Mouse (Mus musculus): Measurements from ENCODE around the gene Opcml. TPM values are rescaled to one million over a fixed set of nuclear protein-coding genes. Genes with fewer than 3 reads are reported as not detected.

Opcml gene
- polyA plus RNA-seq, 1 experiment from 2014 or later, result 1.8 TPM

DNA sequence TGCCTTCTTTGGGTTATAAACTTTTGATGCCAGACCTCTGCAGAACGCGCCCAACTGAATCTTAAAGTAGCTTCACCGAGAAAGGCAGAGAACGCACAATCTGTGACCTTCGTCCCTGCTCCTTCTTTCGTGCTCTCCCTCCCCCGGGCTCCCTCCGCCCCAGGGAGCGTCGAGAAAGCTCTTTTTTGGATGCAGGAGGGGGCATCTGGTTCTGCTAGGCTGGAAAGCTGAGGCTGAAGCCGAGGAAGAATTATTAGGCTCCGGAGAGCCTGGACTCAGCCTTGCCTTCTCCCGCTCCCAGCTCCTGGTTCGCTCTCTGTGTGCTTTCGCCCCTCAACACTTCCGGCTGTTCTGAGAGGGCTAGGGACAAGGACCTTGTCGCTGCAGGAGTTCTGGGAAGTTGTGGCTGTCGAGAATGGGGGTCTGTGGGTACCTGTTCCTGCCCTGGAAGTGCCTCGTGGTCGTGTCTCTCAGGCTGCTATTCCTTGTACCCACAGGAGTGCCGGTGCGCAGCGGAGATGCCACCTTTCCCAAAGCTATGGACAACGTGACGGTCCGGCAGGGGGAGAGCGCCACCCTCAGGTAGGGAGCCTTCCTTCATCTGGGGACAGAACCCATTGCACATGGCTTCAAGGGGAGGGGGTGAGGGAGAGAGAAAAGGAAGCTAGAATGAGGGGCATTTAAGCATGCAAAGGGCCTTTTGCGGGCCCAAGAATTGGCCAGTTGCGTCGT, 613.4 kb downstream of the Opcml start:
- no peak overlapping the region for H3K27ac ChIP-seq (replicated peaks)
- 2% methylated on average over 30 of the region's 30 CpGs for WGBS
- ATAC-seq (ENCODE audit: extremely low read depth, insufficient number of reproducible peaks, low FRiP score, low TSS enrichment), result no peak

DNA sequence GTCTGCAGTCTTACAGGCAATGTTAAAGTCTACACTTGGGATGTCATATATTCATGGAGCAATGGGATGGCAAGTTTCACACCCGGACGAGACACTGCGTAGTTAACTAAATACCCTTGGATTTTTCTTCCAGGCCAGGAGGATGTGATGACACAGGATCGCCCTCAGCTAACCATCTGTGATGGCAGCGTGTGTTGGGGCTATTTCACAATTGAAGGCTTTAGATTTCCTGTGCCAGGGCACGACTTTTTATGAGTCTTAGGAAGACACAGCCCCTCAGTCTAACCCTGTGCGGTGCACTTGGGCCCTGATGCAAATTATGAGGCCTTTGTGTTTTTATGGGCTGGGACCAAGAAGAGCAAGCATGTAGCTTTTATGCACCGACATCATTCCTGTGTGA, 614.0 kb downstream of the Opcml start:
- H3K27me3 ChIP-seq (replicated peaks), result peaks cover 36% of the 10 kb centered on the region
- WGBS, result 71% methylated on average over 8 of the region's 8 CpGs
- H3K27ac ChIP-seq (replicated peaks), result no peak overlapping the region
- no peaks in the 10 kb centered on the region for H3K9me3 ChIP-seq
- peaks cover 9% of the 10 kb centered on the region for H3K4me1 ChIP-seq
- no peaks in the 10 kb centered on the region for H3K36me3 ChIP-seq
- H3K4me2 ChIP-seq, result peak overlapping the region; percentile 99
- H3K9ac ChIP-seq, result no peak overlapping the region
- no peak for ATAC-seq (ENCODE audit: extremely low read depth, insufficient number of reproducible peaks, low FRiP score, low TSS enrichment)
- peak overlapping the region; percentile 66; the same call in 1 of the 2 replicates for H3K4me3 ChIP-seq

More for the DNA sequence above, 613.4 kb downstream of the Opcml start:
- H3K9ac ChIP-seq, result peak overlapping the region; percentile 76
- H3K4me3 ChIP-seq, result peak overlapping the region; percentile 66
- H3K36me3 ChIP-seq, result no peaks in the 10 kb centered on the region
- H3K9me3 ChIP-seq, result no peaks in the 10 kb centered on the region
- H3K4me1 ChIP-seq, result peaks cover 9% of the 10 kb centered on the region
- peak overlapping the region; percentile 99 for H3K4me2 ChIP-seq
- H3K27me3 ChIP-seq (replicated peaks), result peaks cover 36% of the 10 kb centered on the region

DNA sequence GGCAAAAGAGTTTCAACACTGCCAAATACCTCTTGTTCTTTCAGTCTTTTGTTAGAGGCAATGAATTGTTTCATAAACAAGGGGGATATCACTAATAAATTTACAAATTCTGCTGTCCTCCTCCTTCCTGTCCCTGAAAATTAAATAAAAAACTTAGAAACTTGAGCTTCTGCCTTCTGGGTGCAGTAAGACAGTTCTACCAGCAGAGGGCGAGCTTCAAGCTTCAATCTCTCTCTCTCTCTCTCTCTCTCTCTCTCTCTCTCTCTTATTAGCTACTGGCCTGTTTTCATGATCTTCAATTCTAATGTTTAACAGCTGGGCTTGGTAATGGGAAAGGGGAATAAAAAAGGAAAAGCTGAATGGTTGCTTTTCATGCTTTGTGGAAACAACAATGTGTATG, 615.2 kb downstream of the Opcml start:
- no peak for ATAC-seq (ENCODE audit: extremely low read depth, insufficient number of reproducible peaks, low FRiP score, low TSS enrichment)

DNA sequence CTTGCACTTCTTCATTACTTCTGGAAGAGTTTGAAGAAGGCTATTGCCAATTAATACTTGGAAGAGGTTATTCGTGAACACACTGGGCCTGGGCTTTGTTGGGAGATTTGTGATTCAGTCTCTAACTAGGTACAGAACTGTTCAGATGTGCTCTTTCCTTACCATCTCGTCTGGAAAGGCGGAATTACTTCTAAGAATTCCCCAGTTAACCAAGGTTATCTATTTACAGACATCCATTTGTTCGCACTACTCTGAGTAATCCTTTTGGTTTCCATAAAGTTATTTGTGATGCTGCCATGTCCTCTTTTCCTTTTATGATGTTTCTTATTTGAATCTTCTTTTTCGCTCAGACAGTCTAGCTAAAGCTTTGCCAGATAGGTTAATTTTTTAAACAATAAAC, 630.2 kb downstream of the Opcml start:
- H3K4me2 ChIP-seq, result no peak overlapping the region
- ATAC-seq (ENCODE audit: extremely low read depth, insufficient number of reproducible peaks, low FRiP score, low TSS enrichment), result no peak
- no peaks in the 10 kb centered on the region for H3K27me3 ChIP-seq (replicated peaks)
- 75% methylated on average over 5 of the region's 5 CpGs for WGBS
- no peaks in the 10 kb centered on the region for H3K4me1 ChIP-seq
- no peak overlapping the region for H3K4me3 ChIP-seq
- H3K9ac ChIP-seq, result no peak overlapping the region
- H3K27ac ChIP-seq (replicated peaks), result no peak overlapping the region
- H3K36me3 ChIP-seq, result no peaks in the 10 kb centered on the region
- H3K9me3 ChIP-seq, result no peaks in the 10 kb centered on the region

More for the DNA sequence above, 615.2 kb downstream of the Opcml start:
- no peaks in the 10 kb centered on the region for H3K36me3 ChIP-seq
- H3K9me3 ChIP-seq, result no peaks in the 10 kb centered on the region
- no peak overlapping the region for H3K4me2 ChIP-seq
- H3K27me3 ChIP-seq (replicated peaks), result peaks cover 36% of the 10 kb centered on the region
- no peak overlapping the region for H3K27ac ChIP-seq (replicated peaks)
- no peak overlapping the region for H3K9ac ChIP-seq
- H3K4me1 ChIP-seq, result peaks cover 9% of the 10 kb centered on the region
- 0% methylated on average over 1 of the region's 1 CpGs for WGBS
- no peak overlapping the region for H3K4me3 ChIP-seq

DNA sequence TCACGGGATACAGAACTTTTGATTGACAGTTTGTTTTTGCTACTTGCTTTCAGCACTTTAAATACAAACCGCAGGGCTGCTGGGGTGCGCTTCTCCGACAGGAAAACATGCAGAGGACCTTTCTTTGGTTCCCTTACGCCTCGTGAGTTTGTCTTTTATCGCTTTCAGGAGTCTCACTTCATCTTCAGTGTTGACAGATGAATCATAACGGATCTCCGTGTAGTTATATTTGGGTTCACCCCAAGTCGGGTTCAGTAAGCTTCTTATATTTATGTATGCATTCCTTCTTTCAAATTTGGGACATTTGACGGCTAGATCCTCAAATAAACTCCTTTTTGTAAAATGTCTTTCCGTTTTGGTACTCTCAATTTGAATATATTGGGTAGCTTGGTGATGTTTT, 632.8 kb downstream of the Opcml start:
- no peak for ATAC-seq (ENCODE audit: extremely low read depth, insufficient number of reproducible peaks, low FRiP score, low TSS enrichment)
- 37% methylated on average over 12 of the region's 12 CpGs for whole genome bisulfite sequencing
- Histone ChIP-seq H3K36me3 (no peaks in the 10 kb centered on the region), H3K4me1 (no peaks in the 10 kb centered on the region), H3K9ac (no peak overlapping the region), H3K9me3 (no peaks in the 10 kb centered on the region), H3K27ac (replicated peaks) (no peak overlapping the region), H3K27me3 (replicated peaks) (no peaks in the 10 kb centered on the region), H3K4me3 (no peak overlapping the region), H3K4me2 (0 out of 2 replicates have a peak overlapping the region, but pooled peaks have one; percentile 20)

DNA sequence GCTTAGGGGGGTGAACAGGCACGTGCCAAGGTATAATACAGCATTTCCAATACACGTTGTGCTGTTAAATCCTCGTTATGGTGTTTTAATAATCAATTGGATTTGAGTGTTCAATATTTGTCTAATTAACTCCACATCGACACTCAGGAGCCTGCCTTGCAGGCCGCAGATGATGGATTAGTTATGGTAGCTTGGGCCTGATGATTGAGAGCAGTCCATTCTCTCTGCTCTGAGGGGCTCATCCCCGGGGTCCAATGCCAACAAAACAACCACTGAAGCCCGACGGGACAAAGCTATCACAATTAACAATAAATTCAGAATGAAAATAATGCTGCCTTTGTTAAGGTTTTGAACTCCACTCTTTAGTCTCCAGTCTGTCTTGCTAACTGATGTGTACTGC, 641.6 kb downstream of the Opcml start:
- no peak overlapping the region for H3K9ac ChIP-seq

DNA sequence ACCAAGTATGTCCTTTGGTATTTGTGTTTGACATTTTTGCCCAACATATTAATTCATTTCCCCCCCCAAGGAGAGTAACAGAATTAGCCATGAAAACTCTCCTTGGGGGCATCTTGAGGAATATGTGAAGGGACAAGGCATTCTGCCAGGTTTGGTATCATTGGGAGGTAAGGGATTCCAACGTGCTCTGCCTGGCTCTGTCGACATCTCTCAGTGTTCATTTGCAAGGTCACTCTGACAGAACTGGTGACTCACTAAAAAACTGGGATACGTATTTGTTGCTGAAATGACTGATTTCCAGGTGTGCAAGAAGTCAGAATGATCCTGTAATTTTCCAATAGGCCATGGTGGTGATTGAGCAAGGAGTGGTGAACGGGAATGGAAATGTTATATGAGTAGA, 648.2 kb downstream of the Opcml start:
- H3K4me1 ChIP-seq, result peaks cover 16% of the 10 kb centered on the region
- H3K9ac ChIP-seq, result no peak overlapping the region
- no peaks in the 10 kb centered on the region for H3K36me3 ChIP-seq
- WGBS, result 69% methylated on average over 4 of the region's 4 CpGs
- no peak overlapping the region for H3K27ac ChIP-seq (replicated peaks)
- no peaks in the 10 kb centered on the region for H3K27me3 ChIP-seq (replicated peaks)
- H3K9me3 ChIP-seq, result no peaks in the 10 kb centered on the region
- ATAC-seq (ENCODE audit: extremely low read depth, insufficient number of reproducible peaks, low FRiP score, low TSS enrichment), result no peak
- no peak overlapping the region for H3K4me2 ChIP-seq
- H3K4me3 ChIP-seq, result no peak overlapping the region

More for the DNA sequence above, 641.6 kb downstream of the Opcml start:
- Histone ChIP-seq H3K4me1 (no peaks in the 10 kb centered on the region), H3K4me3 (no peak overlapping the region), H3K36me3 (no peaks in the 10 kb centered on the region), H3K27ac (replicated peaks) (no peak overlapping the region), H3K9me3 (no peaks in the 10 kb centered on the region), H3K4me2 (no peak overlapping the region), H3K27me3 (replicated peaks) (no peaks in the 10 kb centered on the region)
- no peak for ATAC-seq (ENCODE audit: extremely low read depth, insufficient number of reproducible peaks, low FRiP score, low TSS enrichment)
- 70% methylated on average over 8 of the region's 8 CpGs for WGBS

DNA sequence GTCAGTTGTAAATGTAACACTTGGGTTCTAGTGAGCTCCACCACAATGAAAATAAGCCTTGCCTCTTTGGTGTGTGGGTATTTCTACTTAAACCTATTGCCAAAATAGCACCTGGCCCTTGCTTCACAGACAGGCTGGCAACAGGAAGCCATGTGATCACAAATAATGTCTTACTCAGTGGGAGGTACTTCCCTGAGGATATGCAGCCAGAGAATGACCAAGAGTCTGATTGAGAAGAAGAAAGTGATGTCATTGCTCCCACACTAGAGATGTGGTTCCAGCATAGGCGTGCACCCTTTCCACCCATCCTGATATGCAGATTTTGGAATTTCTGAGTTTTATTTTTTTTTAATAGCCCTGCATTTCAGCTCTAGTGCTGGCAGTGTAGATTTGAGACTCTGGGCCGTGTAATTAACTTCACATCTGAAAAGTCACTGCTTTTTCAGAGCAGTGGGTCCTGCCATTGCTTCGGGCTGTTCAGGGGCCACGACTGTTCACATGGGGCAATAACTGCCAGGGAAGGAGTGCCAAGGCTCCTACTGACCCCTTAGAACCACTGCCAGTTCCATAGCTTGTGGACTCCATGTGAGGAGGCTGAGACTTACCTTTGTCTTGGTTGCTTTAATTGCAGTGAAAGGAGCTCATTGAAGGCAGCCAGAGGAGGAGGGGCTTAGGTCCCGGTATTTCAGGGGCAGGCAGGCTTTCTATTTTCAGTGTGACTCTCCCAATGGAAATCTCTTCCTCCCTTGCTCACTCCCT, 649.0 kb downstream of the Opcml start:
- H3K27ac ChIP-seq (replicated peaks), result no peak overlapping the region
- H3K9ac ChIP-seq, result no peak overlapping the region
- H3K4me1 ChIP-seq, result peaks cover 16% of the 10 kb centered on the region
- no peaks in the 10 kb centered on the region for H3K36me3 ChIP-seq
- H3K9me3 ChIP-seq, result no peaks in the 10 kb centered on the region
- no peak for ATAC-seq (ENCODE audit: extremely low read depth, insufficient number of reproducible peaks, low FRiP score, low TSS enrichment)
- no peak overlapping the region for H3K4me3 ChIP-seq
- H3K27me3 ChIP-seq (replicated peaks), result no peaks in the 10 kb centered on the region
- no peak overlapping the region for H3K4me2 ChIP-seq
- 61% methylated on average over 5 of the region's 5 CpGs for WGBS

DNA sequence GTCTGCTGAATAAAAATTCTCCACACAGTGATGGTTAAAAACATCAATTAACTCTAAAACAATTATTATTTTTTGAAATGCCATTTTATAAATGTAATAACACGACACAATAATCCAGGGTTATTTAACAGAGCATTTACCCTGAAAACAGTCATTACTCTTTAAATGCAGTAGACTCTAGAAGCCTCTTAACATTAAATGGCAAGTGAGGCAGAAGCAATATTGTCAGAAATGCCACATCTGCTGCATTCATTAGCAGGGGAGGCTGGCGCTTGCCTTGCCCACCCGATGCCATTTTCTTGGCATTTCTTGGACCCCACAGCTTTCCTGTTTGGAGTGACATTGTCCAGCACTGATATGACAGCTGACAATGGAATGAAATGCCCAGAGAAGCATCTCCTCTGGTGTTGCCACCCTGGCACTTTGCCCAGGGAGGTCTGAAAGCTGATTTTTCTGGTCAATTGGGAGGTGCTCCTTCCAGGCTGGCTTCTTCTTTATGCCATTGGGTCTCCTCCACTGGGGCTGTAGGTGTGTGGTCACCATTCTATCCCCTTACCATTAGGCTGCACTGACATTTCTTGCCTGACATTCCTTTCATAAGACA, 649.7 kb downstream of the Opcml start:
- H3K36me3 ChIP-seq, result no peaks in the 10 kb centered on the region
- H3K4me3 ChIP-seq, result no peak overlapping the region
- no peak for ATAC-seq (ENCODE audit: extremely low read depth, insufficient number of reproducible peaks, low FRiP score, low TSS enrichment)
- H3K4me2 ChIP-seq, result no peak overlapping the region
- no peak overlapping the region for H3K27ac ChIP-seq (replicated peaks)
- peaks cover 16% of the 10 kb centered on the region for H3K4me1 ChIP-seq
- H3K27me3 ChIP-seq (replicated peaks), result no peaks in the 10 kb centered on the region
- H3K9ac ChIP-seq, result no peak overlapping the region
- H3K9me3 ChIP-seq, result no peaks in the 10 kb centered on the region
- WGBS, result 70% methylated on average over 3 of the region's 3 CpGs

DNA sequence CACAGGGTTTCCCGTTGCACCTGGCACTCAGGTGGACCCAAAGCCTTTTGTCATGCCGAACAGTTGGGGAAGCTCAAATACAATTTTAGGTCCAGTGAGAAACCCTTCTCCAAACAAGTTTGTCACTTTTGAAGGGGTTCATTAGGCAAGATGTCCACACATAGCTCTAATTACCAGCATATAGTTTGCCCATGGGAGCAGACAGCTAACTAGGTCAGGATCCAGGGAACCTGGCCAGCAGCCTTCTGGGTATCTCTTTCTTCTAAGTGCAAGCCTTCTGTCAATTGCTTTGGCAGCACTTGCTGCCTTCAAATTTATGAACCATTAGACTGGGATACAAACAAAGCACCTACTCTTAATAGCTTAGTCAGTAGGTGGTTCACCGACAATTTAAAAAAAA, 653.9 kb downstream of the Opcml start:
- Histone ChIP-seq H3K9ac (no peak overlapping the region), H3K4me1 (peaks cover 15% of the 10 kb centered on the region), H3K36me3 (no peaks in the 10 kb centered on the region), H3K27ac (replicated peaks) (no peak overlapping the region), H3K27me3 (replicated peaks) (no peaks in the 10 kb centered on the region), H3K4me3 (no peak overlapping the region), H3K9me3 (no peaks in the 10 kb centered on the region), H3K4me2 (no peak overlapping the region)
- 73% methylated on average over 3 of the region's 3 CpGs for WGBS
- no peak for ATAC-seq (ENCODE audit: extremely low read depth, insufficient number of reproducible peaks, low FRiP score, low TSS enrichment)

DNA sequence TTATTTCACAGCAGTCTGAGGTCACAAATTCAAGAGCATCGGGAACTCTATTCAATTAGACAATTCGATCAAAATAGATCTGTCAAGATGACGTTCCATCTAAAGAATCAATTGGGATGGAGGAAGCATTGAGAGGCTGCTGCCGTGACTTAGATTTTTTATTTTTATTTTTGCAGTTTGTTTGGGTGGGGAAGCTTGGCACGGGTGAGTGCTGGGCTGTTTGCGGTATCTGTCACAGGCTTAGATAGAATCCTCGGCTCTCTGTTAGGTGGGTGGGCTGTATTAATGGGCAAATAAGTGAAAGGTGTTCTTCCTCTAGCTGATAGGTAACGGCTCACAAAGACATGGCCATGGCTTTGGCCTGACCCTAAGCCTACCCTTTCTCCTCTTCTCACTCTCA, 654.4 kb downstream of the Opcml start:
- 68% methylated on average over 8 of the region's 8 CpGs for WGBS
- ATAC-seq (ENCODE audit: extremely low read depth, insufficient number of reproducible peaks, low FRiP score, low TSS enrichment), result no peak
- no peaks in the 10 kb centered on the region for H3K36me3 ChIP-seq
- H3K27me3 ChIP-seq (replicated peaks), result no peaks in the 10 kb centered on the region
- no peak overlapping the region for H3K4me3 ChIP-seq
- H3K4me2 ChIP-seq, result no peak overlapping the region
- H3K27ac ChIP-seq (replicated peaks), result no peak overlapping the region
- no peak overlapping the region for H3K9ac ChIP-seq
- no peaks in the 10 kb centered on the region for H3K9me3 ChIP-seq
- H3K4me1 ChIP-seq, result peaks cover 10% of the 10 kb centered on the region

Measured in heart, embryonic 13.5 days (tissue).